12 mouse cellular contexts compared by ENCODE assay signal in genomic region chr9:107607653-107608245, GRCm38 (mm10). TPM values are rescaled to one million over a fixed set of nuclear protein-coding genes. Genes with fewer than 3 reads are reported as not detected.
DNase-seq lines count a peak whose midpoint lies in the region; ATAC-seq and TF ChIP-seq lines count a peak whose summit lies in the region.
"Had no signal": no experiment of that assay in that cellular context is flagged by ENCODE, and none has a peak within 500 bp of the region (broad histone marks: within the 10 kb centered on the region; RNA-seq: fewer than 3 reads in every experiment).

No protein-coding gene starts in this region.

- H3K9me3 ChIP-seq in liver, postnatal 0 days (ENCODE audit: low read length) = no peaks in the 10 kb centered on the region
- H3K9me3 ChIP-seq in intestine, embryonic 16.5 days (ENCODE audit: control insufficient read depth, low read length) = no peaks in the 10 kb centered on the region

- ATAC-seq in liver, postnatal 0 days = no peak
- ATAC-seq in intestine, embryonic 16.5 days = no peak
- ATAC-seq: Patski had no signal

- no peaks in the 10 kb centered on the region for H3K36me3 ChIP-seq in heart, adult 2 months (ENCODE audit: control insufficient read depth, insufficient read depth, low read length)
- no peaks in the 10 kb centered on the region for H3K36me3 ChIP-seq in liver, postnatal 0 days (replicated peaks; ENCODE audit: insufficient read depth, low read length)
- no peaks in the 10 kb centered on the region for H3K36me3 ChIP-seq in intestine, embryonic 16.5 days (ENCODE audit: control insufficient read depth, insufficient read depth, low read length)

- no peak for TF ChIP-seq EP300 in heart, adult 2 months (IDR thresholded peaks at IDR 0.05; ENCODE audit: insufficient read depth, low read depth, low read length)
- TF ChIP-seq EP300 in liver, postnatal 0 days (IDR thresholded peaks at IDR 0.05; ENCODE audit: low read depth) = no peak

- peak overlapping the region; percentile 5 for H3K4me2 ChIP-seq in liver, postnatal 0 days (ENCODE audit: low read depth, low read length)
- H3K4me2 ChIP-seq in intestine, embryonic 16.5 days (ENCODE audit: low read depth, low read length) = peak overlapping the region; percentile 43

- H3K27me3 ChIP-seq in heart, adult 2 months (ENCODE audit: control insufficient read depth, insufficient read depth, low read length) = no peaks in the 10 kb centered on the region
- H3K27me3 ChIP-seq in liver, postnatal 0 days (ENCODE audit: insufficient read depth, low read length) = no peaks in the 10 kb centered on the region
- H3K27me3 ChIP-seq in intestine, embryonic 16.5 days (replicated peaks; ENCODE audit: control insufficient read depth, insufficient read depth, low read length) = no peaks in the 10 kb centered on the region
- H3K27me3 ChIP-seq: Patski had no signal

- H3K27ac ChIP-seq in heart, adult 2 months = peak overlapping the region; percentile 64
- peak overlapping the region; percentile 6; the same call in 1 of the 2 replicates for H3K27ac ChIP-seq in liver, postnatal 0 days (ENCODE audit: low read depth)
- peak overlapping the region; percentile 92 for H3K27ac ChIP-seq in intestine, embryonic 16.5 days (ENCODE audit: low read length)

- no peak for TF ChIP-seq POLR2A in heart, adult 2 months (IDR thresholded peaks at IDR 0.05; ENCODE audit: insufficient read depth, low read depth, low read length)

- no peaks in the 10 kb centered on the region for H3K79me2 ChIP-seq in heart, adult 2 months (replicated peaks; ENCODE audit: control insufficient read depth, insufficient read depth, low read length)

- peak overlapping the region; percentile 38; the same call in 1 of the 2 replicates for H3K9ac ChIP-seq in heart, adult 2 months (ENCODE audit: low read depth, low read length)
- H3K9ac ChIP-seq in liver, postnatal 0 days (replicated peaks) = no peak overlapping the region; the same call in 1 of the 2 replicates
- H3K9ac ChIP-seq in intestine, embryonic 16.5 days (ENCODE audit: low read depth, low read length) = peak overlapping the region; percentile 73

- TF ChIP-seq CTCF in heart, adult 2 months (IDR thresholded peaks at IDR 0.05) = no peak
- no peak for TF ChIP-seq CTCF in liver, postnatal 0 days (IDR thresholded peaks at IDR 0.05; ENCODE audit: low read depth)

- no peak for DNase-seq in heart, adult 2 months
- DNase-seq in heart, adult 8-10 months (ENCODE audit: low spot score) = no peak
- DNase-seq in liver, postnatal 0 days = no peak
- no peak for DNase-seq in liver
- peak; percentile 52 to 77 for DNase-seq in lung, postnatal 4 days
- DNase-seq in thymus, adult 18-20 months = no peak
- DNase-seq in urinary bladder, postnatal 25 days (ENCODE audit: low spot score) = no peak
- DNase-seq: B cell, adult 2 months; midbrain, embryonic 14.5 days had no signal

- no peak overlapping the region for H3K4me3 ChIP-seq in heart, adult 2 months
- no peak overlapping the region for H3K4me3 ChIP-seq in liver, postnatal 0 days (ENCODE audit: low read depth, low read length)
- H3K4me3 ChIP-seq in intestine, embryonic 16.5 days (ENCODE audit: low read length) = no peak overlapping the region

- intact Hi-C loops in heart, adult 2 months (cut with DNase I) = no loop called here

- peaks cover 12% of the 10 kb centered on the region for H3K4me1 ChIP-seq in heart, adult 2 months (ENCODE audit: control insufficient read depth, insufficient read depth, low read length)
- H3K4me1 ChIP-seq in liver, postnatal 0 days (ENCODE audit: insufficient read depth) = peaks cover 30% of the 10 kb centered on the region
- H3K4me1 ChIP-seq in intestine, embryonic 16.5 days (ENCODE audit: control insufficient read depth, insufficient read depth, low read length) = peaks cover 60% of the 10 kb centered on the region

- 35% methylated on average over 9 of the region's 9 CpGs for WGBS in heart, adult 2 months
- 45% methylated on average over 9 of the region's 9 CpGs for WGBS in liver, postnatal 0 days (ENCODE audit: insufficient replicate concordance)
- WGBS in intestine, embryonic 16.5 days = 53% methylated on average over 9 of the region's 9 CpGs

RNA-seq across cellular contexts. Expression of gene Sema3b, which starts 1.3 kb away (rescaled TPM):
- 10 to 100 TPM; 19.9 to 24.2 TPM for total RNA-seq in heart, adult 2 months (2021)
- polyA plus RNA-seq in heart, adult 2 months (2012; rRNA removed) = 33.7 and 39.1 TPM in 2 replicates
- 10 to 100 TPM; 21.1 to 33.0 (median 24.2) TPM for total RNA-seq in heart, adult 8-10 months (2022)
- polyA plus RNA-seq in liver, postnatal 0 days (2015; fragmentation: Nextera tagmentation; extraction: Ambion mirVana) = 0.41 and 0.56 TPM in 2 replicates
- 50.4 and 54.9 TPM in 2 replicates for polyA plus RNA-seq in intestine, embryonic 16.5 days (2015; fragmentation: Nextera tagmentation; extraction: Ambion mirVana)

RNA-seq across cellular contexts. Expression of gene Ifrd2, which starts 20.3 kb away (rescaled TPM):
- 10 to 100 TPM; 39.9 to 51.4 TPM for total RNA-seq in heart, adult 2 months (2021)
- polyA plus RNA-seq in heart, adult 2 months (2012; rRNA removed) = 43.7 and 54.5 TPM in 2 replicates
- 10 to 100 TPM; 43.7 to 58.2 (median 47.5) TPM for total RNA-seq in heart, adult 8-10 months (2022)
- 63.6 and 68.0 TPM in 2 replicates for polyA plus RNA-seq in liver, postnatal 0 days (2015; fragmentation: Nextera tagmentation; extraction: Ambion mirVana)
- polyA plus RNA-seq in intestine, embryonic 16.5 days (2015; fragmentation: Nextera tagmentation; extraction: Ambion mirVana) = 79.0 and 89.6 TPM in 2 replicates

RNA-seq across cellular contexts. Expression of gene Hyal3, which starts 27.1 kb away (rescaled TPM):
- total RNA-seq in heart, adult 2 months (2021) = under 1 TPM; 0.29 to 0.34 TPM
- polyA plus RNA-seq in heart, adult 2 months (2012; rRNA removed) = 0.26 and 0.31 TPM in 2 replicates
- total RNA-seq in heart, adult 8-10 months (2022) = under 1 TPM; 0.20 to 0.72 (median 0.25) TPM
- 0.65 and 0.86 TPM in 2 replicates for polyA plus RNA-seq in liver, postnatal 0 days (2015; fragmentation: Nextera tagmentation; extraction: Ambion mirVana)
- 0.66 and 0.68 TPM in 2 replicates for polyA plus RNA-seq in intestine, embryonic 16.5 days (2015; fragmentation: Nextera tagmentation; extraction: Ambion mirVana)
- polyA plus RNA-seq: forebrain, embryonic 11.5 days had no signal

RNA-seq across cellular contexts. Expression of gene Gnai2, which starts 27.4 kb away (rescaled TPM):
- 100 to 1,000 TPM; 243 to 250 TPM for total RNA-seq in heart, adult 2 months (2021)
- polyA plus RNA-seq in heart, adult 2 months (2012; rRNA removed) = 311 and 386 TPM in 2 replicates
- total RNA-seq in heart, adult 8-10 months (2022) = 100 to 1,000 TPM; 227 to 299 (median 259) TPM
- polyA plus RNA-seq in liver, postnatal 0 days (2015; fragmentation: Nextera tagmentation; extraction: Ambion mirVana) = 146 and 159 TPM in 2 replicates
- 301 and 311 TPM in 2 replicates for polyA plus RNA-seq in intestine, embryonic 16.5 days (2015; fragmentation: Nextera tagmentation; extraction: Ambion mirVana)

RNA-seq across cellular contexts. Expression of gene Naa80, which starts 29.1 kb away (rescaled TPM):
- total RNA-seq in heart, adult 2 months (2021) = 10 to 100 TPM; 14.9 to 17.4 TPM
- polyA plus RNA-seq in heart, adult 2 months (2012; rRNA removed) = 30.0 and 45.4 TPM in 2 replicates
- total RNA-seq in heart, adult 8-10 months (2022) = 10 to 100 TPM; 18.8 to 24.3 (median 21.1) TPM
- polyA plus RNA-seq in liver, postnatal 0 days (2015; fragmentation: Nextera tagmentation; extraction: Ambion mirVana) = 10.4 and 11.6 TPM in 2 replicates
- polyA plus RNA-seq in intestine, embryonic 16.5 days (2015; fragmentation: Nextera tagmentation; extraction: Ambion mirVana) = 19.2 and 20.2 TPM in 2 replicates

Comparison
In these comparisons a context has a peak if more than half of its experiments do, and no peak if none do; other contexts are left out.
1. DNase-seq: peak in lung, postnatal 4 days (2 of 2); none in heart, adult 2 months (0 of 2), heart, adult 8-10 months (single experiment), liver, postnatal 0 days (single experiment), liver (single experiment), thymus, adult 18-20 months (0 of 2) and urinary bladder, postnatal 25 days (single experiment).
2. H3K27ac ChIP-seq: peak in every context shown above with its lines; median percentile 92 in intestine, embryonic 16.5 days; 64 in heart, adult 2 months; 6 in liver, postnatal 0 days.
3. RNA of gene Sema3b, which starts 1.3 kb away (polyA plus RNA-seq): 50.4 to 54.9 TPM in intestine, embryonic 16.5 days and 33.7 to 39.1 TPM in heart, adult 2 months; 0.41 to 0.56 TPM in liver, postnatal 0 days; every median in the first group is over 10 times any median in the second.